Mouse (Mus musculus): ENCODE measurements around the gene Utp3. TPM values are rescaled to one million over a fixed set of nuclear protein-coding genes. Genes with fewer than 3 reads are reported as not detected.

Gene Utp3
- total RNA-seq, 4 experiments from 2014 or later = 25.4 to 30.3 (median 28.2) TPM

Other genes starting within 250 kb of the Utp3 start
- gene Prol1, start 237.2 kb upstream of the Utp3 start, total RNA-seq (2022) = not detected
- gene Amtn, start 178.4 kb upstream of the Utp3 start, total RNA-seq (2022) = not detected
- gene Ambn, start 98.5 kb upstream of the Utp3 start, total RNA-seq (2022) = not detected
- not detected for gene Enam, start 66.5 kb upstream of the Utp3 start, total RNA-seq (2022)
- under 1 TPM; 0.23 to 0.39 (median 0.32) TPM for gene Jchain, start 26.6 kb upstream of the Utp3 start, total RNA-seq (2022)
- gene Rufy3, start 10.6 kb downstream of the Utp3 start, total RNA-seq (2022) = 100 to 1,000 TPM; 157 to 193 (median 180) TPM
- 100 to 1,000 TPM in 1 of 4 experiments, 10 to 100 TPM in 3; 90.0 to 103 (median 94.6) TPM for gene Grsf1, start 121.7 kb downstream of the Utp3 start, total RNA-seq (2022)
- 10 to 100 TPM; 23.3 to 32.6 (median 26.6) TPM for gene Mob1b, start 166.4 kb downstream of the Utp3 start, total RNA-seq (2022)
- 10 to 100 TPM; 12.1 to 14.0 (median 12.9) TPM for gene Dck, start 210.5 kb downstream of the Utp3 start, total RNA-seq (2022)

Measured in layer of hippocampus, adult 8-10 months (tissue).